Comparison of ENCODE assay signal across 10 mouse cellular contexts in genomic region chrX:9519969-9520368, GRCm38 (mm10). TPM values are rescaled to one million over a fixed set of nuclear protein-coding genes. Genes with fewer than 3 reads are reported as not detected.
DNase-seq lines count a peak whose midpoint lies in the region; ATAC-seq lines count a peak whose summit lies in the region.
"Not testable (repeated sequence)": the region's sequence is repeated elsewhere in the genome, so short reads cannot be mapped to it uniquely, and the experiment has no call there.
"Had no signal": no experiment of that assay in that cellular context is flagged by ENCODE, and none has a peak within 500 bp of the region (broad histone marks: within the 10 kb centered on the region; RNA-seq: fewer than 3 reads in every experiment).

No protein-coding gene starts in this region.

- not testable (repeated sequence) for H3K27me3 ChIP-seq in forebrain, embryonic 13.5 days; hindbrain, embryonic 10.5 days (ENCODE audit: insufficient read depth, poor library complexity, severe bottlenecking)

- ATAC-seq in forebrain, embryonic 13.5 days, result peak; percentile 70; the same call in 1 of the 2 replicates

- H3K36me3 ChIP-seq in forebrain, embryonic 13.5 days (ENCODE audit: poor library complexity, severe bottlenecking); hindbrain, embryonic 10.5 days: not testable (repeated sequence)

- not testable (repeated sequence) for H3K4me3 ChIP-seq in forebrain, embryonic 13.5 days; hindbrain, embryonic 10.5 days

- H3K9ac ChIP-seq in forebrain, embryonic 13.5 days, result not testable (repeated sequence)

- H3K9me3 ChIP-seq in forebrain, embryonic 13.5 days (replicated peaks); hindbrain, embryonic 10.5 days: not testable (repeated sequence)

- not testable (repeated sequence) for H3K27ac ChIP-seq in forebrain, embryonic 13.5 days; hindbrain, embryonic 10.5 days

- DNase-seq in NIH3T3 (ENCODE audit: low read depth), result peak; percentile 74
- DNase-seq in cerebellum, adult 9-10 months, result peak; percentile 14
- DNase-seq in hindbrain, embryonic 10.5 days (ENCODE audit: low spot score), result peak; percentile 36
- DNase-seq in kidney, postnatal 4 days, result peak; percentile 41 to 74
- DNase-seq in lung, postnatal 14 days, result peak; percentile 54
- DNase-seq in ovary, postnatal 36 days (ENCODE audit: low spot score), result peak; percentile 18
- DNase-seq in thymus, postnatal 4 days, result peak; percentile 59

- H3K4me2 ChIP-seq in forebrain, embryonic 13.5 days, result not testable (repeated sequence)

- WGBS in forebrain, embryonic 13.5 days, result 44% methylated on average over 2 of the region's 2 CpGs
- WGBS in hindbrain, embryonic 10.5 days, result 56% methylated on average over 2 of the region's 2 CpGs

- not testable (repeated sequence) for H3K4me1 ChIP-seq in forebrain, embryonic 13.5 days; hindbrain, embryonic 10.5 days (replicated peaks)

RNA-seq across cellular contexts. Expression of gene Cybb, which starts 32.4 kb away (rescaled TPM):
- polyA plus RNA-seq in forebrain, embryonic 13.5 days (2015; fragmentation: Nextera tagmentation; extraction: Ambion mirVana), result 0.27 and 0.63 TPM in 2 replicates
- polyA plus RNA-seq in hindbrain, embryonic 10.5 days (2016; fragmentation: Nextera tagmentation; extraction: Ambion mirVana), result 0.41 and 0.84 TPM in 2 replicates

RNA-seq across cellular contexts. Expression of gene H2al1o, which starts 52.2 kb away (rescaled TPM):
- polyA plus RNA-seq in forebrain, embryonic 13.5 days (2015; fragmentation: Nextera tagmentation; extraction: Ambion mirVana), result not detected in 2 replicates
- polyA plus RNA-seq in hindbrain, embryonic 10.5 days (2016; fragmentation: Nextera tagmentation; extraction: Ambion mirVana), result not detected in 2 replicates
- polyA plus RNA-seq: heart, embryonic 13.5 days; limb, embryonic 12.5 days had no signal

Comparison
In these comparisons a context has a peak if more than half of its experiments do, and no peak if none do; other contexts are left out.
1. DNase-seq: peak in every context shown above with its lines; median percentile 74 in NIH3T3; 59 in thymus, postnatal 4 days; 58 in kidney, postnatal 4 days; 54 in lung, postnatal 14 days; 36 in hindbrain, embryonic 10.5 days; 18 in ovary, postnatal 36 days; 14 in cerebellum, adult 9-10 months.